Mouse (Mus musculus) regulatory T cell (primary cell): ENCODE data around the gene Arpc4.

Experiments used
- in situ Hi-C: fragments of 300-600 bp; cut with MboI, MseI; formaldehyde crosslinking; loops from one replicate; pipeline ENCODE4 v1.15.1; 2025; ENCODE audit warnings: high pct_unique_total_duplicates

Gene Arpc4

DNA sequence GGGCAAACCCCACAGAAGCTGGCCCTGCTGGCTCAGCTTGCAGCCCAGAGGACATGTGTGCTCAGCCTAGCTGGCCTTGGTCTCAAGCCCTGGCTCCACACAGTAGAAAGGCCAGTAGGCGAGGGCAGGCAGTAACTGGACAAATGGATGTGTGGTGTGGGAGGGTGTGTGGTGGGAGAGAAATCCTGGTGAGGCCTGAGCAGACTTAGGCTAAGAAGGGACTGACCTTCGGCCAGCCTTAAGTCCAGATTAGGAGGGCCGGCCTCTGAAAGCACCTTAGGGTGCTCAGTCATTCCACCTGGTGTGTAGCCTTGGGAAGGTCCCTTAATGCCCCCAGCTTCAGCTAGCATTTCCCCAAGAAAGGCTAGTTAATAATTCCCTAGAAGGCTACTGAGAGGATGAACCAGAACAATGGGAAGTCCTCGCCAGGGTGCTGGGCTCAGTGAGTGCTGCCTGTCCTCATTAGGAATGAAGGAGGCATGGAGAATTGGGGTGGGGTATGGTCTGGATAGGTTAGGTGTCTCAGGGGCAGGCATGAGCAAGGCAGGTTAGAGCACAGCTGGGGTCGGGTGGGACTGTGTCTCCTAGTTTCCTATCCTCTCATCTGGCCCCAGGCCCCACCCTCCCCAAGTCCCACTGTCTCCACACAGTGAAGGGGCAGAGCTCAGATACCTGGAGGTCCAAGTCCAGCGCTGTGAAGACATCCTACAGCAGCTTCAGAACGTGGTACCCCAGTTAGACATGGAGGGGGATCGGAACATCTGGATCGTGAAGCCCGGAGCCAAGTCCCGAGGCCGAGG lies 26.9 kb downstream of the Arpc4 start:
- in situ Hi-C loops, result no loop called here

DNA sequence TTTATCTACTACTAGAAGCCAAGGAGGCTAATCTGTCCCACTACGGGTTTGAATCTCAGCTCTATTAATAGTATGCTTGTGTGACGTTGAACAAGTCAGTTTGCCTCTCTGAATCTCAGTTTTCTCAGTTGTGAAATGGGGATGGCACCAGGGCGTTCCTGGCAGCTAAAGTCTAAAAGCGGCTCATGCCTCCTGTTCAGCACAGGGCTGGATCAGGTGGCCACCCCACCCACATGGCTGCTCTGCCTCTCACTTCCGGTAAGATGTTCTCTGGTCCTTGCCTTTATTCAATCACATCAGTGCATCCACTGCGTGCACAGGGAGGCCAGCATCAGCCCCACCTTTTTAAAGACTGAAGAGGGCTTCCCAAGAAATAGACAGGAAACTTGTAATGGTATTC lies 27.6 kb downstream of the Arpc4 start:
- in situ Hi-C loops, result no loop called here

GRCm38 (mm10) chr6:113406683-113407082 lies 28.8 kb downstream of the Arpc4 start:
- in situ Hi-C loops, result no loop called here

- in situ Hi-C loops, result no loop called here
Observed at GRCm38 (mm10) chr6:113410001-113410400, 32.1 kb downstream of the Arpc4 start.

GRCm38 (mm10) chr6:113416416-113416815 lies 38.5 kb downstream of the Arpc4 start:
- in situ Hi-C loops, result no loop called here

GRCm38 (mm10) chr6:113418441-113419198 lies 40.7 kb downstream of the Arpc4 start:
- in situ Hi-C loops, result no loop called here

DNA sequence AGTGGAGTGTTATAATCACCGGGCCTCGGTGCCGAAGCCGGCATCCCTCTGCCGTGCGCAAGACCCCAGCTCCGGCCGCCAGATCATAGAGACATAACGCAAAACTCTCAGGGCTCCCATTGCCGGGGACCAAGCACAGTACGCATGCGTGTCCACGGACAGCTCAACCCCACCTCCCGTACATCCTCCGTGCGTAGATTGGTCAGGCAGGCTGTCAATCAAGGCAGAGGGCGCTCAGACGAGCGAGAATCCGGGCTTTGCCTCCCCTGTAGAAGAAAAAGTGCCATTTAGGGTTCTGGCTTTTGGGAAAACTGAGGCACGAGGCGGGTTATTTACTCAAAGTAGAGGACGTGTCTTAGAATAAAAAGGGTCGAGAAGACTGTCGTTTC lies 41.3 kb downstream of the Arpc4 start, which contains the start of gene Rpusd3:
Gene Rpusd3 (minus strand): TSS at position 142 of the 389 bp plus-strand sequence.
- in situ Hi-C loops, result no loop called here

DNA sequence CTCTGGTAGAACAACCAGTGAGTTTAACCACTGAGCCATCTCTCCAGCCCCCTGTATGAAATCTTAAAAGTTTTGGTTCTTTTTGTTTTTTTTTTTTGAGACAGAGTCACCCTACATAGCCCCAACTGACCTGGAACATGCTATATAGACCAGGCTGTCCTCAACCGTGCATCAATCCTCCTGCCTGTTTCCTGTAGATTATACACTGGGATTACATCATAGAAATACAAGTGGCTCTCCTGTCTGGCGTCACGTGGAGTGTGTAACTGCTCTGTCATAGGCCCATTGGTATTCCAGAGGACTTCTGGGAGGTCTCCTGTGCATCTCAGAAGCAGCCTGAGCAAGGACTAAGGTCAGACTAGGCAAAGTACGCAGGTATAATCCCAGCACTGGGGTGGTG lies 45.1 kb downstream of the Arpc4 start:
- in situ Hi-C loops, result no loop called here

DNA sequence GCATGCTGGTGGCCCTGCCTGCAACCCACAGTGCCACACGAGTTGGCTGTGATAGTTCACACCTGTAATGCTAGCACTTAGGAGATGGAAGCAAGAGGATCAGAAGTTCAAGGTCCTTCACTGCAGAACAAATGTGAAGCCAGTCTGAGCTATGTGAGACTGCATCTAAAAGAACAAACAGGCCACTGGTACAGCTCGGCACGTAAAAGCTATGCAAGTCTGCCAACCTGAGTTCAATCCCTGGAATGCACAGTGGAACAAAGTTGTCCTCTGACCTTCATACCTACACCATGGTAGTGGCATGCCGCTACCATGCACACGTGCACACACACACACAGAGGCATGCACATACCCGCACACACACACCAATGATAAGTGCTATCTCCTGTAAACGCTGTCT lies 46.3 kb downstream of the Arpc4 start:
- in situ Hi-C loops, result no loop called here

GRCm38 (mm10) chr6:113426696-113427095 lies 48.8 kb downstream of the Arpc4 start:
- in situ Hi-C loops, result no loop called here

GRCm38 (mm10) chr6:113427397-113427796 lies 49.5 kb downstream of the Arpc4 start:
- in situ Hi-C loops, result no loop called here

DNA sequence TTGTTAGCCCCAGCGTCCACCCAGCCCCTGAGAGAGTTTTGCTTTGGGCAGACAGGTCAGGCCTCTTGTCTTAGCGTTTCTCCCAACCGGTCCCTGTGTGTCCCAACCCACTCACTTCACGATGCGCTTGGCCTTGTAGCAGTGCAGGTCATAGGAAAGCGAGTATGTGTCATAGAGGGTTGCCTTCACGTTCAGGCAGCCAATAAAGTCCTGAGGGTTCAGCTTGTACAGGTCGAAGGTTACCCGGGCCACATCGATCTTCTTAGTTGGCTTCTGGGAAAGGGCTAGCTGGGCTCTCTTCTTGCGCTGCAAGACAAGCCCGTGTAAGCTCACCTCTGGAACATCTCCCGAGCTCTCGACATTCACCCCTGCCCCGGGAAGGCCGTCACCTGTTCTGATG lies 50.1 kb downstream of the Arpc4 start:
- in situ Hi-C loops, result no loop called here

DNA sequence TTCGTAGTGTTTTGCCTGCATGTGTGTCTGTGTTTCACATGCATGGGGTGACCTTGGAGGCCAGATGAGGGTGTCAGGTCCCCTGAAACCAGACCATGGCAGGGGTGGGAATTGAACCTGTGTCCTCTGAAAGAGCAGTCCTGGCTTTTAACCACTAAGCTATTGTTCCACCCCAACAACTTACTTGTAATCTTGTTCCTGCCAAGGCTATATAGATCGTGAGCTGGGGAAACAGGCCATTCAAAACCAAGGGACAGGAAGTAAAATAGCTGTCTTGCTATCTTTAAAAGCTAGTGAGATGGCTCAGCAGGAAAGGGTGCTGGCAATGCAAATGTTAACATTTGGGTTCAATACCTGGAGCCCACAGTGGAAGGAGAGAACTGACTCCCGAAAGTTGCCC lies 52.0 kb downstream of the Arpc4 start:
- in situ Hi-C loops, result no loop called here

DNA sequence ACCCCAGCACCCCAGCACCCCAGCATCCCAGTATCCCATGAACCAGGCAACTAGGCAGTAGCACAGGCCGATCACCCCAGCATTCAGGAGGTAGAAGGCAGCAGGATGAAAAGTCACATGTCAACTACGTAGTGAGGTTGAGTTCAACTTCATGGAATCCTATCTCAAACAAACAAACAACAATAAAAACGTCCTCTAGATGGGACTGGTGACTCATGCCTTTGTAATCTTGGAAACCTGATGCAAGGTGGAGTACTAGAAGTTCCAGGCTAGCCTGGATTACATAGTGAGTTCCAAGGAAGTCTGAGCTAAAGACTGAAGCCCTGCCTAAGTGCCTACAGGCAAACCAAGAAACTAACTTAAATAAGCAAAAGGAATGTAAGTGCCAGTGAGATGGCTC lies 52.9 kb downstream of the Arpc4 start:
- in situ Hi-C loops, result no loop called here

DNA sequence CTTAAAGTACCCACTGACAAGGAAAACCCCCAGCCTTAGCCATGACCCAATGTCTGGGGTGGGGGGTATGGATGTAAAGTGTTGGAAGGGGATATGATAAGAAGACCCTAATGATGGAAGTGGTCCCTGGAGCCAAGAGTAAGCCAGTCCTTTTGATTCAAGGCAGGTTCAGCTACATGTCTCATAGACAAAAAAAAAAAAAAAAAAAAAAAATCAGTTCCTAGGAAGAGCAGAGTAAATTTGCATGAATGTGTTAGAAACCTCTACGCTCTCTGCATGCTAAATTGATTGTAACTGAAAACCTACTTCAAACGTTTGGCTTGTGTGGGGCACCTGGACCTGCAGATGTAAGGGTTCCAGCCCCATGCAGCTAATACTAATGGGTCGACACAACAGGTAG lies 53.9 kb downstream of the Arpc4 start:
- in situ Hi-C loops, result no loop called here

GRCm38 (mm10) chr6:113433661-113434060 lies 55.7 kb downstream of the Arpc4 start:
- in situ Hi-C loops, result no loop called here

DNA sequence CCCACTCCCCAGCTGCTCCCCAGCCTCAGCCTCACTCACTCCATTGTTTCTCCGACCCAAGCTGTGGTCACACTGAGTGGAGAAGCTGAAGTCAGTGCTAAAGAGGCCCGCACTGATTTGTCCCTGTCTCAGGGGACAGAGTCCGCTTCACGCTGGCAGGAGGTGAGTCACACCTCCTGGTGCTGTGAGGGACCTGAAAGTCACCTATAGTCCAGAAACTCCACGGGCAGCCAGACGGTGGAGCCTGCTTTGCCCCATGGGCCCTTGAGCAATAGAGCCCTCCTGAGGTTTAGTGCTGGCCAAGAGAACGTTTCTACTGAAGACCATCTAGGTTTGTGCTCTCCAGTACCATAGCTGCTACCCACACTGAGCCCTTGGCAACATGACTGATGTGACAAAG lies 56.8 kb downstream of the Arpc4 start:
- in situ Hi-C loops, result no loop called here

DNA sequence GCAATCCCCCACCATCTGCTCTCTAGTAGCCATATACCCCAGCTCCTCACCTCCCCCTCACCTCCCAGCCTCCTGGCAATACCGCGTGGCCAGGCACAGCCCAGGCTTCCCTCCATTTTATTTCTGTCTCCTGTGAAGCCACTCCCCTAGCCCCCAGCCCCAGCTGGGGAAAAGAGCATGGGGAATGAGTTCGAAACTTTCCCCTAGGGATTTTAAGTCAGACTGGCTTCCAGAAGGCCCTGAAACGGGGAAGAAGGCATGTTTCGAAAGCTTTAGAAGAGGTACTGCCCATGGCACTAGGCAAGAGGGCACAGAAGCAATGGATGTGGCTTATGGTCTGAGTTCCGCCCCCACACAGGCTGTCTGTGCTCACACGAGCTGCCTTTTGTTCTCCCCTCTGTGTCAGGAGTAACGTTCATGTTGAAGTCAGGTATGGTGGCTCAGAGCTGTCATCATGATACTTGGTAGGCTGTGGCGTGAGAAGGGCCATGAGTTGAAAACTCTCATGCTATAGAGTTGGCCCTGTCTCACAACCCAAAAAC lies 57.8 kb downstream of the Arpc4 start, which contains the start of gene Cidec:
Gene Cidec (minus strand): TSS at position 97 of the 542 bp plus-strand sequence.
- in situ Hi-C loops, result no loop called here

- in situ Hi-C loops, result no loop called here
Observed at GRCm38 (mm10) chr6:113437135-113437534, 59.2 kb downstream of the Arpc4 start.

DNA sequence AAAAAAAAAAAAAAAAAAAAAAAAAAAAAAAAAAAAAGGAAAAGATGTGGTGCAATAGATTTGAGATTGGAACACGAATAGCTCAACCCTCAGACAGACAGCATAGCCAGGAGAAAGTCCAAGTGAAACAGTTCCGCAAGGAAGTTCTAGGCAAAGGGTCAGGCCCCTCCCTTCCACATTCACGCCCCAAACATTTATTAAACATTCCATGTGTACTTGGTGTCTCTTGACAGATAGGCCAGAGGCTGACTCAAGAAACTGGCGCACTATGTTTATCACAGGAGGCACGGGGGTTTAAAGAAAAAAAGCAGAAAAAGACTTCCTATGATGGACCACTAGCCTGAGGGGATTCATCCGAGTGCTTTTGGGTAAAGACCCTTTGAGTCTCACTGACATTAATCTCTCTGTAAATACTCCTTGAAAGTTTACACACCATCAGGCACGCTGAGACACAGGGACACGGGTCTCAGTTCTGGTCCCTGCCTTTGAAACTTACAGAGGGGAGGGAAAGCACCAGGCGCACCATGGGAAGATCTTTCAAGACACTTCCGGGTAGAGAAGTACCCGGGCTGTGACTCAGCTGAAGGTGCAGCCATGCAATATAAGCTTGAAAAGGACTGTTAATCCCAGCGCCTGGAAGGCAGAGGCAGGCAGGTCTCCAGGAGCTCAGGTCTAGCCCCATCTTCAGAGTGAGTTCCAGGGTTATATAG lies 61.0 kb downstream of the Arpc4 start:
- in situ Hi-C loops, result no loop called here
